Mouse (Mus musculus): ENCODE measurements around the gene Ror1.

DNA sequence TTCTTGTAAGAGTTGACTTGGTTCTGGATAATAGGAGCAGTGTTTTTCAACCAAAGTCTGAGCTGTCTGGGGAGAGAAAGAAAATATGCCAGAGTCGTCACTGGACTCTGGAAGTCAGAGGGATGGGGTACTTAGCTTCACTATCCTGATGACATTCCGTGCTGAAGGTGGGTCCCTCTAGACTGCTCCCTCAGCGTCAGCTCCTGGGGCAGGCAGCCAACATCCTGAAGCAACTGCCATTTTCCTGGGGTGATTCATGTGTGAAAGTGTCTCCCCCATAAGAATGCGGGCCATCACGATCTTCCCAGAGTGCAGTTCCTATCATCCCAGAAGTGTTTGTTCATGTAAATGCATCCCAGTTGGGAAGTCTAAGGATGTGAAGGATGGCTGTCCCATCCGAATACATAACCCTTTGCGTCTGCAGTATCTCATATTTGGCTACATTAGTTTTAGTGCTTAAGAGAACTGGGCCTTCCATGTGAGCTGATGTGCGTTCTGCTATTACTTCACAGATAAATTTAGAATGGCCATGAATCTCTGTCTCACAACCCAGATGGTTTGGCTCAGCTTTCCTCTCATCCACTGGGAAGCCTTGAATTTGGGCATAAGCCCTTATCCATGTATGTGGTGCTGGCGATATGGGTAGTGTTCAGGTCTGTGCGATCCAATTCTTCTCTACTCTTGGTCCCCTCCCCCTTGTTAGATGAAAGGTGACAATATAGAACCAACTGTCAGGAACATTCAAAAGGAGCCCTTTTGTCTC lies 216.4 kb downstream of the Ror1 start:
- TF ChIP-seq POLR2A (IDR thresholded peaks at IDR 0.05; ENCODE audit: low read depth, low read length) (no peak), CTCF (IDR thresholded peaks at IDR 0.05; ENCODE audit: borderline replicate concordance, insufficient read depth, low read length) (no peak)

Measured in embryonic fibroblast, embryonic 13.5 days (primary cell).